Mouse (Mus musculus) left cerebral cortex, adult 18-20 months (tissue): ENCODE measurements around the gene Coa5. TPM values are rescaled to one million over a fixed set of nuclear protein-coding genes. Genes with fewer than 3 reads are reported as not detected.

Experiments
- DNase-seq, 2 experiments: peaks; one replicate each; pipeline ENCODE4 v3.0.0; 2021 to 2022; ENCODE audit warnings: low spot score in 2 of 2, mixed read lengths in 1 of 2
- long read RNA-seq, 2 experiments: library from polyadenylated mRNA; stranded (forward); transcript quantifications; one replicate each; pipeline ENCODE4 v2.0.0; 2021
- total RNA-seq, 2 experiments: library from RNA; stranded (reverse); gene quantifications; 2 replicates each; pipeline ENCODE4 v1.2.3; 2021

Gene Coa5
- total RNA-seq = 10 to 100 TPM; 66.0 to 66.1 TPM
- long read RNA-seq, experiment 1, transcript Coa5-201 (3 exons, 3,863 nt) = major isoform, 62 of 70 reads
- long read RNA-seq, experiment 1, partial matches to known transcripts = 0 of 70 reads
- long read RNA-seq, experiment 1, other reads (novel, unspliced or antisense) = 8 of 70 reads
- long read RNA-seq, experiment 2, transcript Coa5-201 (3 exons, 3,863 nt) = major isoform, 45 of 53 reads
- long read RNA-seq, experiment 2, partial matches to known transcripts = 0 of 53 reads
- long read RNA-seq, experiment 2, other reads (novel, unspliced or antisense) = 8 of 53 reads

DNA sequence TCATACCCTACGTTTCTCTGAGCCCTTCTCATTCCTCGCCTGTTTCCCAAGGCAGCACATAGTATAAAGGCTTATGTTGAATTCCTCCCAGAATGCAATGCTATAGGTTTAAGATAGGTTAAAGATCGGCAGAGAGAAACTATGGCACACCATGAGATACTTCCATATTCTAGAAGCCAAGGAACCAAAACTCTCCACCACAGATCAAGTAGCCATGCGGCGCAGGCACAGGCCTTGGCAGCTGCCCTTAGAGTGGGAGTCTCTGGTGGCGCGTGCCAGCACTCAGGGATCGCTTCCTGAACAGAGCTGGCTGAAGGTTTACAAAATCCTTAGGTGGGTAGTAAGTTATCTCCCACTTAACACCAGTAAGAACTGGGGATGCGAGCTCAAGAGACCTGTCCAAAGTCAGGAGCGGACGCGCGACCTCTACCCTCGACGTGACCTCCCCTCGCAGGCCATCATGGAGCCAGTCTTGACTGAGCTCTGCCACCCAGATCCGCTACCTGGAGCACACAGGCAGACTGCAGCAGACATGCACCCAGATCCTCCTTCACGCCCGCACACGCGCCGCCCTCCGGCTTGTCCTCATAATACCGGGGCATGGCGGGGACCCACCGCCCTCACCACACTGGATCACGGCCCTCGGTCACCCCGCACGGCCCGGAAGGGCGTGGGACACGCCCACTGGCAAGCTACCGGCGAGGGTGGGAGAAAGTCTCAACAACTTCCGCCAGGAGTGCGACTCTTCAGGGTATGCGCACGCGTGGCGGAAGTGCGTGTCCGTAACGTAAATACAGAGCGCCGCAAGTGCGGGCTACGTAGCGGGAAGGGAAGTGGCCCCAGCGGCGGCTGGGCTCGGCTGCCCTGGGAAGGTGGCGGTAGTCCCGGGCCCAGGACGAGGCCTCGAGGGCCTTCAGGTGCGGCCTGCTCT lies at the start of gene Coa5, which contains the start of gene Unc50:
Coa5 (minus strand) TSS at position 738 of the 931 bp plus-strand sequence.
Unc50 (plus strand) TSS at position 774 of the 931 bp plus-strand sequence.
- peak; percentile 95 to 98 for DNase-seq

DNA sequence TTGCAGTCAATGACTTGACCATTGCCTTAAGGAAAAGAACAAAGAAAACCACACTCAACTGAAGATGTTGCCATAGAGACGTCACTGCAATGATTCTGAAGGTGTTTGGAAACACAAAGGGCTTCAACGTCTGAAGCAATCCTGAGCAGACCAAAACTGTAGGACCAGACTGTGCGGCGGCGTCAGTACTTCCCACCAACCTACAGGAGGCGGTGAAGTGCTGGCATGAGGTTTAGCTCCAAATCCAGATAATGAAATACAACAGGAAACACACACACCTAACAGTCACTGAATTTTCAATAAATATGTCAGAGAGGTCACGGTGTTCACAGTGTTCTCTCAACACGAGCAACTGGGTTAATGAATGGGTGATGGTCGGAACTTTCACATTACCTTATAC lies 49.2 kb upstream of the Coa5 start:
- peak; percentile 24 to 25 for DNase-seq

DNA sequence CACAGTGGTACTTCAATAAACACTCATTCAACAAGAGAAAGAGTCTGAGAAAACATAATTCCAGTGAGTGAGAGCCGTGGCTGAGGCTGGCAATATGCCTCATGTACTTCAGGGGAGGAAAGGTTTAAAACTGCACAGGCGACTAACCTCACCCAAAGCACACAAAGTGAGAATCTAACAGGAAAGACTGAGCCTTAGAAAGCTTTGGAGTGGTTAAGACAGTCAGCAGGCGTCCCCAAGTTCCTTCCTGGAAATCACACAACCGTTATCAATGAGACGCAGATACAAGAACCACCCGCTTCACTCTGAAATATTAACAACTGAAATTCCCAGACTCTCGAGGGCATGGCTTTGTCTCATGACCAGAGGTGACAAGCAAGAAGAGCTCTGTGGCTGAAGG lies 48.5 kb upstream of the Coa5 start:
- DNase-seq = no peak

DNA sequence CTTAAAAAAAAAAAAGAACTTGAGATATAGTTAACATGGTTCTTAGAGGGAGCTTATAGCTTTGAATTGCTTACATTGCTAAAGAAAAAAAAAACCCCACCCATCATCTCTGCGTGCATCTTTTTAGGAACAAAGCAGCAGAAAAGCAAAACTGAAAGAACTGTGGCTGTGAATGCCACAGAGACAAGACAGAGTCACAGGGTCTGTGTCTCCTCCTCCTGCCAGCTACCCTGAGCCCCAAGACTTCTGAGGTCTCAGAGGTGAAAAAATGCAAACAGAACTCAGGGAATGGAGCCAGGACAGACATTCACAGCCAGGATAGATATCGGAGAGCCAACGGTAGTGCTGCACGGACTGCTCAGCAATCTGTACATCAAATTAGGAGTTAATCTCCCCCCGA lies 48.0 kb upstream of the Coa5 start:
- no peak for DNase-seq

DNA sequence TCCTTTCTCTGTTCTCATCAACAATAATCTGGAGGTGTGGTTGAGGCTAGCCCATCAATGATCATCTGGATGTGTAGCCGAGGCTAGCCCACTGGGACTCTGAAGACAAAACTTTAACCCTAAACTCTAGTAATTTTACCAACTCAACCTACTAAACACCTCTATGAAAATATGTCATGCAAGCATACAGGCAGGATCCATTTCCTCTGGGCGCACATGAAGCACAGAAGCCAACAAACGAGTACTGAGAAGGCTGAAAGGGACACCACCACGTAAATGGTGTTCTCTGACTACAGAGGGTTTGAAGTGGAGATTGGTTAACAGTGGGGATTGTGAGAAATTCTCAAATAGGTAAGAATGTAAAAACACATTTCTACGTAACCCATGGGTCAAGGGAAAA lies 47.3 kb upstream of the Coa5 start:
- DNase-seq = no peak

DNA sequence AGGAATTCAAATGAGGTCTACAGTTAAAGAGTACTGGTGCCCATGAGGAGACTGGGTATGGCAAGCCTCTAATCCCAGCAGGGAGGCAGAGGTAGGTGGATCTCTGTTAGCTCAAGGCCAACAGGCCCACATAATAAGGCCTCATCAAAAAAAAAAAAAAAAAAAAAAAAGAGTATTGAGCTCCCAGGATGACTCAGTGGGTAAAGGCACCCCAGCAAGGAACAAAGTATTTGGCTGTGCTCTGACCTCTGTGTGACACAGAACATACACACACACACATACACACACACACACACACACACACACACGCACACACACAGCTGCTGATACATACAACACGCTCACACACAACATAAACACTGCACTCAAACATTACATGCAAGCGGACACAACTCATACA lies 45.4 kb upstream of the Coa5 start:
- DNase-seq = no peak

DNA sequence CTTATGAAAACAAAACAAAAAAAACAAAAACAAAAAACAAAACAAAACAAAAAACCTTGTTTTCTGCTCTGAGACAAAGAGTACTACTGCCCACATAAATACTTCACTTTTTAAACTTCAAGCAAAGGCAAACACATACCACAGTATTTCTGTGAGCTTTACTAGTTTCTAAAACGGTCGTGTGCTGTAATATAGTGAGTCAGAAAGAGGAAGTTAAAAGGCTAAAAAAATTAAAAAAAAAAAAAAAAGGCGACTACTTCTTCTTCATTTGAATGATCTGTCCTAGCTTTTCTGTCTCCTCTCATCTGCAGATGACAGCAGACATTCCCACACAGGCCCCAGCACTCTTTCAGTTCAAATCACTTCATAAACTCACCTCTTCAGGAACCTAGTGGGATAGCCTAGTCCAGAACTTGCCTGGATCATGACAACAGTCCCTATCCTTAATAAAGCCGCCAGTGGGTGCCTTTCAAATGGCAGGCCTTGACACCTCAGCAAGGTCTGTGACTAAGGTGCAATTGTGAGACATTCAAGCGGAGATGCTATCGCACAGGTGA lies 44.8 kb upstream of the Coa5 start:
- DNase-seq = no peak

DNA sequence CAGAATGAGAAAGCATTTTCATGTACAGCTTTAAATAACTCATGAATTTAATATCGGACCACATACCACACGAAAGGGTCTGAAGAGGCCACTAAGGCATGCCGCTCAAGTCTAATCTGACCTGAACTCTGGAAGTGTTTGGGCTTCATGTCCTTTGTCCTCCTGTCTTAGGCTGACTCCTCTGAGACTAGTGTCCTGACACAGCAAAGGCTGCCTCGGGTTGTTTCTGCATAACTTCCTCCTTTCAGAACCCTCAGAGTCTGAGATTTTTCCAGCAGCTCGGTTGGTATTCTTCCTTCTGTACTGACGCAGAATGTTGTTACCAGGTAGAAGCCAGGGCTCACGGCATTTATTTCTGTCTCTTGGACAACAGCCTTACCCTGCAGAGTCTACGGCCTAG lies 44.1 kb upstream of the Coa5 start:
- DNase-seq = no peak

DNA sequence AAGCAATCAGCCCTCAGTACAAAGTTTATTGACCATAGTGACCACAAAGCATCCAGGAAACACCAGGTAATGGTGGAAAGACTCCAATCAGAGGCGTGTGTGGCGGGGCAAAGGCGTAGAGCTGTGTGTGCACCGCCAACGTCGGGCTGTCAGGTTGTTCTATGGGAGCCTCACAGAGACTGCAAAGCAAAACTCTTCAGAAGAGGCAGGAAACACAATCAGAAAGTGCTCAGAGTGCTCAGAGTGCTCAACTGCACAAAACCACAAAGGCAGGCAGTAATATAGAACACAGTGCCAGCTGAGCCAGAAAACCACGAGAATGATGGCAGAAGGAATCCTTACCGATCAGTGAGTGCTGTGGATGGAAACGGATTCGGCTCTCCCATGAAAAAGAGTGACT lies 43.3 kb upstream of the Coa5 start:
- DNase-seq = no peak

DNA sequence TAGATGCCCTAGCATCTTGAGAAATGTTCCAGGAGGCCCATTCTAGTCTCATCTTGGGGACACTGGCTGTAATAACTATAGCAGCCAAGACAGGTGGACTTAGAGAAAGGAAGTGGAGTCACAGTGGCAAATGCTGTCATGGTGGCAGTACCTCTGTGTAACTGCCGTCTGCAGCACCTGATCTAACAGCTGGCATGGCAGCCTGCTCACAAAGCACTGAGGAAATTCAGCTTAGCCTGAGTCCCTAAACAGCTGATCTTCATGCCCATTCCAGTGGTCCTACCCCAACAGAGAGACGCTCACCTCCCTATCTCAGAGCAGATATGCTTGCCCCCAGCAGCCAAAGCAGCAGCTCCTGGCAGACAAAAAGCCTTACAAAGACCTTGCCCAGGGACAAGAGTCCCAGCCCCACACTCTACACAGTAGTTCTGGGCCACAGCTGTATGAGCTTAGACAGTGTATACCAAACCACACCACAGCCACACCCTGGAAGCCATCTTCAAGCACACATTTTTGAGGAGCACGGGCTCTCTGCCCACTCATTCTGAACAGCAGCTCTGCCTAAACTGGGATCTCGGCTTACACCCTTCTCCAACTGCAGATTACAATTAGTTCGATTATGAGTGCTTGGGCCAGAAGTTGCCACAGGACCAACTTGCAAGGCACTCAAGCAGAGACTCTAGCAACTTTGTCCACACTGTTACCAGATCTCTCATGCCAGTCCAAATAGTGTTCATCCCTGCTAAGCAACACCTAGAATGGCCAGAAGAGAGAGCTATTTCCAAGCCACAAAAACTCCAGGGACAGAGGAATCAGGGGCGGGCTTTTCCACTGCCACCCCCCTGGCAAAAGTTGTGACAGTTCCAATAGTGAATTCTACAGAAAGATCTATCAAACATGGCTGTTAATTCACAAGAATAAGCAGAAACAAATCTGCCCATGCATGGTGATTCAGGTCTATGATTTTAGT lies 41.6 kb upstream of the Coa5 start:
- no peak for DNase-seq

DNA sequence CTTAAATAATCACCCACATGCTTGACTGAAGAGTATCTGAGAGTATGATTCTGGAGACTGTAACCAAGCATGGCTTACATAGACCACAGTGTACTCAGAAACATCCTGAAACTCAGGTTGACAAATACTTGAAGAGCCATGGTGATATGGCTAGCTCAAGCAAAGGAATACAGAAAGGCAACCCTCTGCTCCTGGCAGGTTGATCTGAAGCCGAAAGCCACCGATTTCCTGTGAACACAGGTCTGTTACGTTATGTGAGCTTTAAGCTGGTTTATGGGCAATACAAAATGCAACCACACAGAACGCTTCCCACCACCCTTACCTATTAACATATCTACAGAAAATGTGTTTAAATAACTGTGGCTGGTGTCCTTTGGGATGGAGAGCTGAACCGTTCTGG lies 39.1 kb upstream of the Coa5 start:
- DNase-seq = no peak

DNA sequence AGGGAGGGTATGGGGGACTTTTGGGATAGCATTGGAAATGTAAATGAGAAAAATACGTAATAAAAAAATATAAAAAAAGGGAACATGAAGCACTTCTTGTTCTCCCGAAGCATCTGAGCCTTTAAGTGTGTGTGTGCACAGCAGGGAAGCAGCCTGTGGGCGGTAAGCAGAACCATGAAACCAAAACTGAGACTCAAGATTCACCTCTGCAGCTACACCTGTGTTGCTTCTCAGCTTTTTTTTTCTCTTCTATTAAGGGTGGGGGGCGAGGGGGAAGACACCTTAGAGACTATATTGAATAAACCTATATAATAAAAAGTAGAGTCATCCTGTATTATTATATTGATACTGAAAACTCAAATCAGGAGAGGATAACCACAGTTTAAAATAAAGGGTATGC lies 37.9 kb upstream of the Coa5 start:
- DNase-seq = no peak

DNA sequence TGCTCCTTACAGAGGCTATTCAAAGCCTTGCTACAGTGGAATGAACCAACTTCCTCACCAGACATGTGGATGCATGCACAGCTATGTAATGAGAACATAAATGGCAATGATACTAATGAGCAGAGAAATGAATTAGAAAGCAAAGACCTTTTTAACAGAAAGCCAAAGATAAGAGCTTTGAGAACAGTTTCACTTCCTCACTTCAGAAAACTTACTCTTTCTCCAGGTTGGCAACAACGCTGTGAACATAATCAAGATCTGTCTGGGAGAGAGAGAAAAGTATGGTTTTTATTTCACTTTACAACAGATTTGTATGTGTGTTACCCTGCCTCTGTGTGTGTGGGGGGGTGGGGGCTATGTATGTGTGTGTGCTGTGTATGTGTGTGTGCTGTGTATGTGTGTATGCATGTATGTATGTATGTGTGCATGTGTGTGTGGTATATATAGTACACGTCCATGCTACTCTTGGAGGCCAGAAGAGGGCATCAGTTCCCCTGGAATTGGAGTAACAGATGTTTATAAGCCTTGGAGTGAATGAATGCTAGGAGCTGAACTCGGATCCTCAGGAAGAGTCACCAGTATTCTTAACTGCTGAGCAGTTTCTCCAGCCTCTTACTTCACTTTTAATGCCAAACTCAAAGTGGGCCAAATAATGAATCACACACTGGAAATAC lies 36.6 kb upstream of the Coa5 start:
- no peak for DNase-seq

DNA sequence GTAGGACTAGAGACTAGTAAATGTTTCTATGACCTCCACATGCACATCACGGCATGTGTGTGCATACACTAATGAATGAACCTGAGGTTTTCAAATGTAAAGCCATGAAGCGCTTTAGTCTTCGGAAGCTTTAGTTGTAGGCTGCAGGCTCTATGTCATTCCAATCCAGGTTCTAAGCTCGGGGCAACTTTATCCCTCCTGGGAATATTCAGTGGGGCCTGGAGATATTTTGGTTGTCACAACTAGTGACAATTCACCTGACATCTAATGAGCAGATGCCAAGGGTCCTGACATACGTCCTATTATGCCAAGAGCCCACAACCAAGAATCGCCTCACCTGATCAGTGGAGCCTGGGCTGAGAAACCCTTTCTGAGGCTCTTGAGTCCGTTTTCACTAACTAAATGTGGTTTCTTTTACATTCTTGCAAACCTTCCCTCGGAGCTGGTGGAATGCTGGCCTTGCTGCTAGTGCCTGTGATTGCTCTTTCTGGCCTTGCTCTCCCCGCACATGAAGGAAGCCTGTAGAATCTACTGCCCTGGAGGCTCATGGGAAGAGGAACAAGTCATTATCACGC lies 35.1 kb upstream of the Coa5 start:
- no peak for DNase-seq

DNA sequence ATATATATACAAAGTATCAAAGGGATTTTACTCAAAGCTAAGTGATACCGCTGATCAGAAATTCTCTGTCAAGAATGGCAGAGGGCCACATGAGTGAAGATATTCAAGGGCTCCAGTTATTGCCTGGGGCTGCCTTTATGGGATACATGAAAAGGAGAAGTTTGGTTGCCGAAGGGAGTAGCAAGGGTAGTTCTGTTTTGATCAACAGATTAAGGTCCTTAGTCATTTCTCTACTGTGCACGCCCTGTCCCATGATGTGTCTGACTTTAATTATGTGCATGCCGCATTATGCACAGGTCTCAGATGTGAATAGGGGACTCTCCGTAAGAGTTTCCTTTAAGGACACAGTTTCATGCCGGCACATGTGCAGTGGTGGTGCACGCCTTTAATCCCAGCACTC lies 27.6 kb upstream of the Coa5 start:
- DNase-seq = no peak

DNA sequence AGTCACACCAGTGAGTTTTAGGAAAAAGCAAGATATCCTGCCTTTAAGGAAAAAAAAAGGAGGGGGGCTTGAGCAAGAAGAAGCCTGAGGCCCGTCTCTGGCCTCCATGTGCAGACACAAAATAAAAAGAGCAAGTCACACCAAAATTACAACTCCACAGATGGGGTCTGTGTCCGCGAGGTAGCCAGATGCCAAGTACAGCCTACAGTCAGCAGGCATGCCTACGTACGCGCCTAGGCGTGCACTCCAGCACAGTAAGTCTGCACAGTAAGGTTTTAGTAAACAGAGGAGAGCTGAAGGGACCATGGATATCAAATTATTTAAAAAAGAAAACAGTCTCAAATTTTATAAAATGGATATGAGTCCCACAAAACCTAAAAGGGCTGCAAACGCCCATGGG lies 21.4 kb upstream of the Coa5 start:
- DNase-seq = peak in 1 of 2 experiments; percentile 36

DNA sequence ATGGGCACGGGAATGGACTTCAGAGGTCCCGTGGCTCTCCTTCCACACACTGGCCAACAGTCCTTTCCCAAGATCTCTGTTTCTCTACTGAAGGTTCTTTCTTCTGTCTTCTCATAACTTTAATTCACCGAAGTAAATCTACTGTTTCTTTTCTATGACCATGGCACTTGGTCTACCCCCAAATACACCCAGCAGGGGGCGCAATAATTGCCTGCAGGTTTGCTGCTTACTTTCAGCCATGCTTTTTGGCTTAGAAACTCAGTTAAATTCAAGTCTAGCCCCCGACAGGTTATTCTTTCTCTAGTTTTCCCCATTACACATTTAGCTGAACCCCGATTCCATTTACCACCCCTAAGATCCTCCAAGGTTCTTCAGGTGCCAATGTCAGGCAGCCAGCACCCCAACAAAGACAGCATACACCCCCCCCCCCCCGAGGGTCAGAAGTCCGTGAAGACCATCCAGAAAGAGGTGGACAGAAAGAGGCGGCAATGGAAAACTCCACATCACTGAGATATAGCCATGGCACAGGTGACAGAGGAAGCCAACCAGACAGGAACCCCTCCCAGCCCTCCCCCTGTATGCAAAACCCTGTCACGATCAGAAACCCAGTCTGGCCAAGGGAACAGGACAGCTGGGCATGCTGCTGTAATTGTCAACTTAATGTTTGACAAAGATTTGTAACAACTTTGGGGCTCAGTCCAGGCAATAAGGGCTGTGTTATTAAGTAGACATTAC lies 18.6 kb upstream of the Coa5 start:
- DNase-seq = peak; percentile 45 to 70

DNA sequence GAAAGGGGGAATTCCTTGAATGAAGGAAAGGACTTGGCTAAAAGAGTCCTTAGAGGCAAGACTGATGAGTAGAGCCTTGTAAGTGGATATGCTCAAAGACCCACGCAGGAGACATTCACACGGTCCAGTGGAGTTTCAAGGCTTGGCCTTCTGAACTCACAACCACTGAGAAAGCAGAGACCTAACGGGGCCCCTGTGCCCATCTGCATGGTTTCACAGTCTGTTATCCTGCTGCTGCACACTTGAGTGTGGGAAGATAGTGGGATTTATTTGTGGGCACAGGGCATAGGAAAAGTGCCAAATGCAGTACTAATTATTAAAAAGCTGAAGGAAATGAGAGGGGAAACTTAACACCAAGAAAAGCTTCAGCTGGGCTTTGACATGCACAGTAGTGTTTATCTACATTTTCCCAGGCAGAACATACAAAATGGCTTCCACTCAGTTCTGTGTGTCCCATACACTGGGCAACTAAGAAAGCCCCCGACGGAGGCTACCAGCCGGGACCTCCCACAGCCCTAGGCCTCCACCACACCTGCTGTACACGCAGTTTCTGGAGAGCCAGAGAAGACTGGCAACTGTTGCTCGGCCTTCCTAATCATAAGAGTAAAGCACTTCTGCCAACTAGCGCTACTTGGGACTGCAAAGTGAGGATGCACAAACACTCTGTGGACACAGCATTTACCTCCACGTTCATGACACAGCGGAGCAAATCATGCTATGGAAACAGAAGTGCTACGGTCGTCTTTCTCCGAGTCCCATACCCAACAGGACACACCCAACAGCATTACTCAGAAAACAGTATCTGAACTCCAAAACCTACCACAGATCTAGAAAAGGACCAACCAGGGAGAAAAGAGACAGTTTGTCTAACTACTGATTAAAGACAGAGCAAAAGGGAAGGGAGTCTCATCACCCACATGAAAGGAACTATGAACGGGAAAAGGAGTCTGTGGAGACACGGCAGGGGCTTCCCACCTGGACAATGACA lies 13.2 kb upstream of the Coa5 start:
- DNase-seq = no peak
